Mouse (Mus musculus) kidney, embryonic 14.5 days (tissue): ENCODE data around the gene Il6ra. TPM values are rescaled to one million over a fixed set of nuclear protein-coding genes. Genes with fewer than 3 reads are reported as not detected.

Experiments
- ATAC-seq: fragments of 200-750 bp; cut with Nextera tagmentation; 2 replicates; pipeline ENCODE4 v1.8.0; 2017; ENCODE audit warnings: moderate number of reproducible peaks, mild to moderate bottlenecking, moderate TSS enrichment, moderate library complexity; ENCODE audit not compliant: low FRiP score, low TSS enrichment
- H3K27ac ChIP-seq: fragments of 300-500 bp; sonication (generic); 2 replicates; pipeline ENCODE4 v1.5.1; 2014; ENCODE audit warnings: low read depth, mild to moderate bottlenecking, low read length, moderate library complexity, mixed read lengths
- H3K27me3 ChIP-seq: fragments of 300-500 bp; sonication (generic); 2 replicates; pipeline ENCODE4 v1.6.1; 2014; ENCODE audit warnings: mild to moderate bottlenecking, low read length; ENCODE audit not compliant: control insufficient read depth, insufficient read depth
- H3K36me3 ChIP-seq: fragments of 300-500 bp; sonication (generic); 2 replicates; pipeline ENCODE4 v1.6.1; 2014; ENCODE audit warnings: low read length, mixed read lengths; ENCODE audit not compliant: control insufficient read depth, insufficient read depth
- H3K4me1 ChIP-seq: fragments of 300-500 bp; sonication (generic); 2 replicates; pipeline ENCODE4 v1.6.1; 2014; ENCODE audit warnings: low read length, mixed read lengths; ENCODE audit not compliant: control insufficient read depth, insufficient read depth
- H3K4me2 ChIP-seq: fragments of 300-500 bp; sonication (generic); replicated peaks from 2 replicates; pipeline ENCODE4 v1.6.1; 2014; ENCODE audit warnings: low read depth, mild to moderate bottlenecking, low read length
- H3K4me3 ChIP-seq: fragments of 300-500 bp; sonication (generic); 2 replicates; pipeline ENCODE4 v1.5.1; 2014; ENCODE audit warnings: mild to moderate bottlenecking, low read length
- H3K9ac ChIP-seq: fragments of 300-500 bp; sonication (generic); 2 replicates; pipeline ENCODE4 v1.6.1; 2014; ENCODE audit warnings: low read depth, mild to moderate bottlenecking, low read length, moderate library complexity
- H3K9me3 ChIP-seq: fragments of 300-500 bp; sonication (generic); 2 replicates; pipeline ENCODE4 v1.6.1; 2016; ENCODE audit warnings: low read length; ENCODE audit not compliant: control insufficient read depth
- WGBS: fragments of 180-500 bp; shearing (Covaris S2); extraction: QIAGEN DNeasy Blood & Tissue Kit; methylation state at CpG from one replicate; pipeline ENCODE4 v1.1.7; 2014; 5-methylcytosine and 5-hydroxymethylcytosine counted together
- polyA plus RNA-seq: library from polyadenylated mRNA; unstranded; fragments of >200 nt; fragmentation: Nextera tagmentation; extraction: Ambion mirVana; gene quantifications from 2 replicates; pipeline ENCODE4 v1.2.1, GENCODE M21; 2014

The Il6ra gene
- polyA plus RNA-seq, 1 experiment from 2014 or later, result 0.55 TPM

- H3K9ac ChIP-seq, result no peak overlapping the region
- ATAC-seq, result no peak
- H3K4me3 ChIP-seq, result no peak overlapping the region
- H3K4me1 ChIP-seq, result no peaks in the 10 kb centered on the region
- no peaks in the 10 kb centered on the region for H3K9me3 ChIP-seq
- H3K36me3 ChIP-seq, result no peaks in the 10 kb centered on the region
- 68% methylated on average over 7 of the region's 7 CpGs for WGBS
- no peak overlapping the region for H3K27ac ChIP-seq
- H3K4me2 ChIP-seq, result no peak overlapping the region
- H3K27me3 ChIP-seq, result no peaks in the 10 kb centered on the region
These were observed 93.1 kb downstream of the Il6ra start for GRCm38 (mm10) chr3:89819897-89820296.

- no peaks in the 10 kb centered on the region for H3K27me3 ChIP-seq
- no peak for ATAC-seq
- no peaks in the 10 kb centered on the region for H3K9me3 ChIP-seq
- H3K27ac ChIP-seq, result no peak overlapping the region
- no peaks in the 10 kb centered on the region for H3K36me3 ChIP-seq
- WGBS, result 73% methylated on average over 3 of the region's 3 CpGs
- no peaks in the 10 kb centered on the region for H3K4me1 ChIP-seq
- no peak overlapping the region for H3K9ac ChIP-seq
- no peak overlapping the region for H3K4me2 ChIP-seq
- no peak overlapping the region for H3K4me3 ChIP-seq
These were observed 94.4 kb downstream of the Il6ra start for GRCm38 (mm10) chr3:89818605-89819004.

GRCm38 (mm10) chr3:89817056-89817455 is 95.9 kb downstream of the Il6ra start:
- H3K27me3 ChIP-seq, result no peaks in the 10 kb centered on the region
- no peaks in the 10 kb centered on the region for H3K4me1 ChIP-seq
- H3K36me3 ChIP-seq, result no peaks in the 10 kb centered on the region
- no peak overlapping the region for H3K4me3 ChIP-seq
- H3K27ac ChIP-seq, result no peak overlapping the region
- 67% methylated on average over 4 of the region's 4 CpGs for WGBS
- ATAC-seq, result no peak
- no peak overlapping the region for H3K9ac ChIP-seq
- H3K4me2 ChIP-seq, result no peak overlapping the region
- no peaks in the 10 kb centered on the region for H3K9me3 ChIP-seq

Other genes with a start within 250 kb of the Il6ra start
- gene Adar, start 198.2 kb downstream of the Il6ra start, polyA plus RNA-seq, result 7.2 and 15.0 TPM in 2 replicates
- 0.50 and 0.73 TPM in 2 replicates for gene Chrnb2, start 148.6 kb downstream of the Il6ra start, polyA plus RNA-seq
- gene Ube2q1, start 139.6 kb downstream of the Il6ra start, polyA plus RNA-seq, result 22.1 and 22.5 TPM in 2 replicates
- gene She, start 81.8 kb downstream of the Il6ra start, polyA plus RNA-seq, result 5.4 and 8.2 TPM in 2 replicates
- 8.4 and 17.3 TPM in 2 replicates for gene Atp8b2, start 50.3 kb upstream of the Il6ra start, polyA plus RNA-seq
- gene Hax1, start 85.6 kb upstream of the Il6ra start, polyA plus RNA-seq, result 166 and 188 TPM in 2 replicates
- gene 4933434E20Rik, start 138.4 kb upstream of the Il6ra start, polyA plus RNA-seq, result 173 and 196 TPM in 2 replicates
- gene Ubap2l, start 139.4 kb upstream of the Il6ra start, polyA plus RNA-seq, result 201 and 264 TPM in 2 replicates
- gene Tpm3, start 159.5 kb upstream of the Il6ra start, polyA plus RNA-seq, result 515 and 579 TPM in 2 replicates
- 0.47 and 0.76 TPM in 2 replicates for gene Nup210l, start 190.9 kb upstream of the Il6ra start, polyA plus RNA-seq